Mouse (Mus musculus) E14TG2a.4 (cell line): ENCODE measurements around the gene Lsm10.

Source experiments
- CTCF ChIP-seq: conservative IDR thresholded peaks from 2 replicates; pipeline ENCODE4 v1.5.1; 2014; ENCODE audit warnings: low read length
- NANOG ChIP-seq: IDR thresholded peaks from 2 replicates; pipeline ENCODE4 v1.6.1; 2014; ENCODE audit warnings: borderline replicate concordance, low read length, mixed read lengths

DNA sequence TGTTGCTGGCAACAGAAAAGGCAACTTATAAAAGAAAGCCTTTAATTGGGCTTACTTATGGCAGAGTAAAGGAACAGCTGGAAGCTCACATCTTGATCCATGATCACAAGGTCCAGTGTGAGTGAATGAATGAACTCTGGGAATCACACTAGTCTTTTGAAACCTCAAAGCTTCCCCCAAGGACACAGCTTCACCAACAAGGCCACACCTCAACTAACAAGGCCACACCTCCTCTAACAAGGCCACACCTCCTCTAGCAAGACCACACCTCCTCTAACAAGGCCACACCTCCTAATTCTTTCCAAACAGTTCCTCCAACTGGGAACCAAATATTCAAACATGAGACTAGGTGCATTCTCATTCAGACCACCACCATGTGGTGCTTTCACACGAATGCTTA, 14.8 kb upstream of the Lsm10 start:
- TF ChIP-seq CTCF: no peak
- TF ChIP-seq NANOG: 0 out of 2 replicates have a peak, but pooled peaks have one; percentile 19
